Mouse (Mus musculus): ENCODE data around the gene Ets1. TPM values are rescaled to one million over a fixed set of nuclear protein-coding genes. Genes with fewer than 3 reads are reported as not detected.

Gene Ets1
- total and polyA plus RNA-seq, 2 experiments from 2014 or later: 34.3 to 72.7 TPM

DNA sequence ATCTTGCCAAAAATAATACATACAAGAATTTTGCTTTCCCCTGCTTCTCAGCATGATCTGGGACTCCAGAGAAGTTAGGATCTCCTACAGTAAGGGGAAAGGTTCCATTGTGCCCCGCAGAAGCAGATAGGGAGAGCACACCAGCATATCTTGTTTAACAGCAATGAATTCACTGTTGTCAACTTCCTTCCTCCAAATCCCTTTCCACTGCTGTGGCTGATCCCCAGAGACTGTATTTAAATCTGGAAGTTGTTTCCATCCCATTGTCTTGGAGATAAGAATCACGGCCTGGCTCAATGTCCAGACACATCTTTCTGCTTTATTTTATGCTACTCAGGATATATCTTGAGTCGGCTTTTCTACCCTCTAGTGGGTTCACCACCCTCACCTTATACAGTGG lies 37.9 kb downstream of the Ets1 start:
- TF ChIP-seq EP300 (IDR thresholded peaks at IDR 0.05; ENCODE audit: low read depth): peak; percentile 93
- no peak for TF ChIP-seq CTCF (IDR thresholded peaks at IDR 0.05; ENCODE audit: low read depth)
- Histone ChIP-seq H3K27ac (ENCODE audit: low read depth) (peak overlapping the region; percentile 60), H3K9me3 (replicated peaks; ENCODE audit: control insufficient read depth, low read length) (no peaks in the 10 kb centered on the region), H3K36me3 (replicated peaks; ENCODE audit: control insufficient read depth, insufficient read depth, low read length) (no peaks in the 10 kb centered on the region), H3K4me1 (ENCODE audit: control insufficient read depth, insufficient read depth) (peaks cover 35% of the 10 kb centered on the region), H3K4me3 (ENCODE audit: low read depth, low read length) (no peak overlapping the region), H3K4me2 (ENCODE audit: low read depth, low read length) (no peak overlapping the region), H3K27me3 (ENCODE audit: control insufficient read depth, insufficient read depth, low read length) (no peaks in the 10 kb centered on the region), H3K9ac (replicated peaks; ENCODE audit: low read depth, low read length) (no peak overlapping the region)
- 67% methylated on average over 3 of the region's 3 CpGs for WGBS
- ATAC-seq (ENCODE audit: insufficient read depth, low read depth) (no peak), DNase-seq (ENCODE audit: low spot score) (peak; percentile 51)

DNA sequence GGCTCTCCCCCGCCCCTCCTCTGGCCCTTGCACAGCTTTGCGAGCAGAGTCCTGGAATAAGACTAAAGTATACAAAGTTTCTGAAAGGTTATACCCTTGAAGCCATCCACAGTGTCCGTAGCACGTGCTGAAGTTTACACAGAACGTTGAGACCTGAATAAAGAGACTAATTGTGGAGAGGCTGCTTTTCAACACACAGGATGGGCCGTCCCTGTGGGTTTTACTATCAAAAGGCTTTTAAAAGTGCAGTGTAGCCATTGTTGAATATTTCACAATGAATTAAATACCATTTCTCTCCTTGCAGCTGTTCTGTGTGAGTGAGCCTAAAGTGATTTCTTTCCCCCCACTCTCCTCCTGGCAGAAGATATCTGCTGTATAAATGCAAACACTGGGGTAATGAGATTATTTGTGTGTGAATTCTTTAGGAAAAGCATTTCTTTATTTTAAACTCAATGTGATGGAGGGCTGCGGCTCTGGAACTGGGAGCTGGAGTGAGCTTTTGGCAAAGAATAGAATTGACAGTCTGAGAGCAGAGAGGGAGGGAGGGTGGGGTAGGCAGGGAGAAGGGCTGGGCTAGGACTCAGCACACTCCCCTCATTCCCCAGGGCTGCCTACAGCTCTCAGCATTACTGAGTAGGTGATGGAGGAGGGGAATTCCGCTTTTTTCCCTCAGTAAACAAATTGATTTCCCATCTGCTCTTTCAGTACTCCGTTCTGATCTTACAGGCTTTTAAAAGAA lies 39.8 kb downstream of the Ets1 start:
- Histone ChIP-seq H3K27ac (ENCODE audit: low read depth) (peak overlapping the region; percentile 71), H3K4me2 (ENCODE audit: low read depth, low read length) (peak overlapping the region; percentile 1; the same call in 1 of the 2 replicates), H3K9ac (replicated peaks; ENCODE audit: low read depth, low read length) (no peak overlapping the region), H3K27me3 (ENCODE audit: control insufficient read depth, insufficient read depth, low read length) (no peaks in the 10 kb centered on the region), H3K9me3 (replicated peaks; ENCODE audit: control insufficient read depth, low read length) (no peaks in the 10 kb centered on the region), H3K4me3 (ENCODE audit: low read depth, low read length) (no peak overlapping the region), H3K36me3 (replicated peaks; ENCODE audit: control insufficient read depth, insufficient read depth, low read length) (no peaks in the 10 kb centered on the region), H3K4me1 (ENCODE audit: control insufficient read depth, insufficient read depth) (peaks cover 32% of the 10 kb centered on the region)
- ATAC-seq (ENCODE audit: insufficient read depth, low read depth) (no peak), DNase-seq (ENCODE audit: low spot score) (peak; percentile 38)
- TF ChIP-seq CTCF (IDR thresholded peaks at IDR 0.05; ENCODE audit: low read depth) (no peak), EP300 (IDR thresholded peaks at IDR 0.05; ENCODE audit: low read depth) (no peak)
- 26% methylated on average over 9 of the region's 9 CpGs for WGBS

DNA sequence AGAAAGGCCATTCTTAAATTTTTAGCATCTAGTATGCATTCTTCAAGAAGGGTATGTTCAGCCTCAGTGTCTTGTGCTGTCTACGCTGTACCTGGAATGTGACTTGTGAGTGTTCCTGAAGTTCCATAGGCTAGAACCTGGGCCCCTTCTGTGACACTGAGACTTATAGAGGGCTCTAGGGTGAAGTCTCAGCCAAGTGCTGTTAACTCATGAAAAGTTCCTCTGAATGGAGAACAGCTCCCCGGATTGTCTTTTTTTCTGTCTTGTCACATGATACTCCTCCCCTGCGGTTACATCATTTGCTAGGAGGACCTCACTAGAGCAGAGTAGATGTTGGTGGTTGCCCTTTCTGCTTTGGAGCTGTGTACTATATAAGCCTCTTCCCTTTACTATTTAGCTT lies 40.5 kb downstream of the Ets1 start:
- DNase-seq (ENCODE audit: low spot score) (no peak), ATAC-seq (ENCODE audit: insufficient read depth, low read depth) (no peak)
- 29% methylated on average over 3 of the region's 3 CpGs for WGBS
- Histone ChIP-seq H3K9me3 (replicated peaks; ENCODE audit: control insufficient read depth, low read length) (no peaks in the 10 kb centered on the region), H3K9ac (replicated peaks; ENCODE audit: low read depth, low read length) (no peak overlapping the region), H3K27me3 (ENCODE audit: control insufficient read depth, insufficient read depth, low read length) (no peaks in the 10 kb centered on the region), H3K4me3 (ENCODE audit: low read depth, low read length) (no peak overlapping the region), H3K4me1 (ENCODE audit: control insufficient read depth, insufficient read depth) (peaks cover 32% of the 10 kb centered on the region), H3K27ac (ENCODE audit: low read depth) (peak overlapping the region; percentile 71), H3K4me2 (ENCODE audit: low read depth, low read length) (peak overlapping the region; percentile 1; the same call in 1 of the 2 replicates), H3K36me3 (replicated peaks; ENCODE audit: control insufficient read depth, insufficient read depth, low read length) (no peaks in the 10 kb centered on the region)
- no peak for TF ChIP-seq EP300 (IDR thresholded peaks at IDR 0.05; ENCODE audit: low read depth)
- TF ChIP-seq CTCF (IDR thresholded peaks at IDR 0.05; ENCODE audit: low read depth): no peak

DNA sequence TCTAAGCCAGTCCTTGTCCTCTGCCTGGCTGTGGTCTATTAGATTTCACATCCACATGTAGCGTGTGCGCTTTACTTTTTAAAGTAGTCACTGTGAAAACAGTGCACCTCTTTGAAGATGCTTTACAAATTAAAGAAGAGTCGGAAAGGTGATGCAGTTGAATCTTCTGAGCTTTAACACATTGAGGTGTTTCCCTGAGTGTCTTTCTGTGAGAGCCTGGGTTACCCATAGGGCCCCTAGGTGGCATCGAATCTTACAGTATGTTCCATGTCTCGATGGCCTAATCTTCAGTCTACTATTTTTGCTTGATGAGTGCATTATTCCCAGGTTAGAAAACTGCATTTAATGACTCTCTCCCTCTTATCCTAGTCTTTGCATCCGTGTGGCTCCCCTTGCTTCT lies 41.6 kb downstream of the Ets1 start:
- Histone ChIP-seq H3K9ac (replicated peaks; ENCODE audit: low read depth, low read length) (no peak overlapping the region), H3K27me3 (ENCODE audit: control insufficient read depth, insufficient read depth, low read length) (no peaks in the 10 kb centered on the region), H3K36me3 (replicated peaks; ENCODE audit: control insufficient read depth, insufficient read depth, low read length) (no peaks in the 10 kb centered on the region), H3K4me1 (ENCODE audit: control insufficient read depth, insufficient read depth) (peaks cover 22% of the 10 kb centered on the region), H3K4me2 (ENCODE audit: low read depth, low read length) (no peak overlapping the region), H3K9me3 (replicated peaks; ENCODE audit: control insufficient read depth, low read length) (no peaks in the 10 kb centered on the region), H3K4me3 (ENCODE audit: low read depth, low read length) (no peak overlapping the region), H3K27ac (ENCODE audit: low read depth) (no peak overlapping the region)
- 75% methylated on average over 6 of the region's 6 CpGs for WGBS
- ATAC-seq (ENCODE audit: insufficient read depth, low read depth): no peak
- DNase-seq (ENCODE audit: low spot score): no peak
- TF ChIP-seq CTCF (IDR thresholded peaks at IDR 0.05; ENCODE audit: low read depth): no peak
- no peak for TF ChIP-seq EP300 (IDR thresholded peaks at IDR 0.05; ENCODE audit: low read depth)

DNA sequence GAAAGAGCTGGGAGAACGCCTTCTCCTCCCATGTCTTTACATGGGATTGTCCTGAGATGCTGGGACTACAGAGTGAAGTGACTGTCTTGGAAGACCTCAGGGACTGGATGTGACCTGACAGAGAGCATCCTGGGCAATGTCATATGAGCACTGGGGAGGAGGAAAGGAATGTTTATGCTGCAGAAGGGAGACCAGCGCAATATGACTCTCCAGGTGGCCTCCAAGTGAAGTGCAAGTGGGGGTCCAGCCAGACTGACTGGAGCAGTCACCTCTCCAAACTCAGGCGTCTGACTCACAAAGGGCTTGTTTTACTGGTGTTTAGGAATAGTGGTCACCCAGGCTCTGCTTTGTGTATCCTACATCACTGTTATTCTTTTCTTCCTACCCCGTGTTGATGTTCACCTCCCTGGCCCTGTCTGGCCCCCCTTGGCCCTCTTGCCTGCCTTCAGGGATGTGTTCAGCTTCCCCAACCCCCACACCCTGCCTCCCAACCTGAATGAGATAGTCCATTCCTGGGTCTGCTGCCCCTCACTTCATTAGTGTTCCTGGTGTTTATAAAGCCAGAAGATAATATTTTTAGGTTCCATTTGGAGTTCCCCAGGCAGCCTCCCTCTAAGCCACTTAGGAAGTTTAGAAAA lies 42.2 kb downstream of the Ets1 start:
- no peaks in the 10 kb centered on the region for H3K27me3 ChIP-seq (ENCODE audit: control insufficient read depth, insufficient read depth, low read length)
- no peak overlapping the region for H3K27ac ChIP-seq (ENCODE audit: low read depth)
- no peak for ATAC-seq (ENCODE audit: insufficient read depth, low read depth)
- no peak overlapping the region for H3K4me3 ChIP-seq (ENCODE audit: low read depth, low read length)
- H3K36me3 ChIP-seq (replicated peaks; ENCODE audit: control insufficient read depth, insufficient read depth, low read length): no peaks in the 10 kb centered on the region
- WGBS: 62% methylated on average over 4 of the region's 4 CpGs
- H3K9ac ChIP-seq (replicated peaks; ENCODE audit: low read depth, low read length): no peak overlapping the region
- no peak for DNase-seq (ENCODE audit: low spot score)
- H3K9me3 ChIP-seq (replicated peaks; ENCODE audit: control insufficient read depth, low read length): no peaks in the 10 kb centered on the region
- TF ChIP-seq CTCF (IDR thresholded peaks at IDR 0.05; ENCODE audit: low read depth) (no peak), EP300 (IDR thresholded peaks at IDR 0.05; ENCODE audit: low read depth) (no peak)
- H3K4me2 ChIP-seq (ENCODE audit: low read depth, low read length): no peak overlapping the region
- peaks cover 16% of the 10 kb centered on the region for H3K4me1 ChIP-seq (ENCODE audit: control insufficient read depth, insufficient read depth)
